Mouse (Mus musculus) hindbrain, embryonic 15.5 days (tissue): ENCODE measurements around the gene Slc7a3. TPM values are rescaled to one million over a fixed set of nuclear protein-coding genes. Genes with fewer than 3 reads are reported as not detected.
"Not testable (repeated sequence)": the region's sequence is repeated elsewhere in the genome, so short reads cannot be mapped to it uniquely, and the experiment has no call there.

Source experiments
- ATAC-seq: fragments of 200-750 bp; cut with Nextera tagmentation; 2 replicates; pipeline ENCODE4 v1.8.0; 2017; ENCODE audit warnings: low read depth, moderate number of reproducible peaks, moderate TSS enrichment; ENCODE audit not compliant: low FRiP score
- H3K27ac ChIP-seq: fragments of 300-500 bp; sonication (generic); replicated peaks from 2 replicates; pipeline ENCODE4 v1.5.1; 2015; ENCODE audit warnings: mild to moderate bottlenecking, inconsistent platforms
- H3K27me3 ChIP-seq: fragments of 300-500 bp; sonication (generic); 2 replicates; pipeline ENCODE4 v1.6.1; 2015; ENCODE audit warnings: control low read depth, inconsistent platforms
- H3K36me3 ChIP-seq: fragments of 300-500 bp; sonication (generic); 2 replicates; pipeline ENCODE4 v1.6.1; 2015; ENCODE audit warnings: control low read depth, inconsistent platforms
- H3K4me1 ChIP-seq: fragments of 300-500 bp; sonication (generic); replicated peaks from 2 replicates; pipeline ENCODE4 v1.6.1; 2015; ENCODE audit warnings: control low read depth, inconsistent platforms
- H3K4me2 ChIP-seq: fragments of 300-500 bp; sonication (generic); 2 replicates; pipeline ENCODE4 v1.6.1; 2015; ENCODE audit warnings: moderate library complexity, mild to moderate bottlenecking, inconsistent platforms
- H3K4me3 ChIP-seq: fragments of 300-500 bp; sonication (generic); 2 replicates; pipeline ENCODE4 v1.5.1; 2015; ENCODE audit warnings: mild to moderate bottlenecking, inconsistent platforms
- H3K9ac ChIP-seq: fragments of 300-500 bp; sonication (generic); 2 replicates; pipeline ENCODE4 v1.6.1; 2015; ENCODE audit warnings: inconsistent platforms
- H3K9me3 ChIP-seq: fragments of 300-500 bp; sonication (generic); 2 replicates; pipeline ENCODE4 v1.6.1; 2016; ENCODE audit warnings: control low read depth, inconsistent platforms
- WGBS: fragments of 180-500 bp; shearing (Covaris S2); methylation state at CpG from one replicate; pipeline ENCODE4 v1.1.7; 2015; 5-methylcytosine and 5-hydroxymethylcytosine counted together
- polyA plus RNA-seq: library from polyadenylated mRNA; unstranded; fragments of >200 nt; fragmentation: Nextera tagmentation; extraction: Ambion mirVana; gene quantifications from 2 replicates; pipeline ENCODE4 v1.2.1, GENCODE M21; 2015

Gene Slc7a3
- polyA plus RNA-seq = 6.6 and 7.1 TPM in 2 replicates

- Histone ChIP-seq H3K27me3 (no peaks in the 10 kb centered on the region), H3K9me3 (no peaks in the 10 kb centered on the region), H3K4me2 (peak within 1 kb of the TSS; percentile 69), H3K4me3 (peak within 1 kb of the TSS; percentile 36), H3K36me3 (no peaks in the 10 kb centered on the region), H3K27ac (no peak within 1 kb of the TSS), H3K9ac (no peak within 1 kb of the TSS), H3K4me1 (no peaks in the 10 kb centered on the region)
- ATAC-seq = no peak
- 32% methylated on average over 11 of the region's 11 CpGs for WGBS
Measured at GRCm38 (mm10) chrX:101085920-101086319, at the start of gene Slc7a3. Slc7a3 (minus strand) TSS chrX:101086020.

- WGBS = 35% methylated on average over 12 of the region's 12 CpGs
- Histone ChIP-seq H3K27ac (peak overlapping the region; percentile 55), H3K9me3 (no peaks in the 10 kb centered on the region), H3K4me3 (peak overlapping the region; percentile 16; the same call in 1 of the 2 replicates), H3K4me2 (peak overlapping the region; percentile 44), H3K27me3 (no peaks in the 10 kb centered on the region), H3K4me1 (no peaks in the 10 kb centered on the region), H3K9ac (no peak overlapping the region), H3K36me3 (no peaks in the 10 kb centered on the region)
- ATAC-seq = peak; percentile 65; the same call in 1 of the 2 replicates
Measured at GRCm38 (mm10) chrX:101131992-101132791, 46.4 kb upstream of the Slc7a3 start.

GRCm38 (mm10) chrX:101131001-101131400 lies 45.2 kb upstream of the Slc7a3 start:
- H3K4me3 ChIP-seq = no peak overlapping the region
- H3K9ac ChIP-seq = no peak overlapping the region
- no peaks in the 10 kb centered on the region for H3K27me3 ChIP-seq
- no peak overlapping the region for H3K27ac ChIP-seq
- no peaks in the 10 kb centered on the region for H3K36me3 ChIP-seq
- H3K4me1 ChIP-seq = no peaks in the 10 kb centered on the region
- WGBS = 26% methylated on average over 7 of the region's 7 CpGs
- no peak for ATAC-seq
- no peak overlapping the region for H3K4me2 ChIP-seq
- H3K9me3 ChIP-seq = no peaks in the 10 kb centered on the region

- Histone ChIP-seq H3K4me1 (no peaks in the 10 kb centered on the region), H3K4me2 (no peak overlapping the region), H3K9me3 (no peaks in the 10 kb centered on the region), H3K27ac (no peak overlapping the region), H3K27me3 (no peaks in the 10 kb centered on the region), H3K9ac (no peak overlapping the region), H3K4me3 (no peak overlapping the region), H3K36me3 (no peaks in the 10 kb centered on the region)
- no peak for ATAC-seq
- 86% methylated on average over 2 of the region's 2 CpGs for WGBS
Measured at GRCm38 (mm10) chrX:101128559-101128958, 42.7 kb upstream of the Slc7a3 start.

- H3K4me2 ChIP-seq = no peak overlapping the region
- H3K4me3 ChIP-seq = no peak overlapping the region
- ATAC-seq = no peak
- H3K36me3 ChIP-seq = no peaks in the 10 kb centered on the region
- H3K4me1 ChIP-seq = no peaks in the 10 kb centered on the region
- H3K27me3 ChIP-seq = no peaks in the 10 kb centered on the region
- no peaks in the 10 kb centered on the region for H3K9me3 ChIP-seq
- no peak overlapping the region for H3K9ac ChIP-seq
- WGBS = 50% methylated on average over 2 of the region's 2 CpGs
- H3K27ac ChIP-seq = no peak overlapping the region
Measured at GRCm38 (mm10) chrX:101126977-101127376, 41.2 kb upstream of the Slc7a3 start.

- H3K9ac ChIP-seq = no peak overlapping the region
- H3K27me3 ChIP-seq = no peaks in the 10 kb centered on the region
- no peak overlapping the region for H3K27ac ChIP-seq
- no peaks in the 10 kb centered on the region for H3K4me1 ChIP-seq
- no peak for ATAC-seq
- no peaks in the 10 kb centered on the region for H3K9me3 ChIP-seq
- H3K36me3 ChIP-seq = no peaks in the 10 kb centered on the region
- H3K4me3 ChIP-seq = no peak overlapping the region
- WGBS = 77% methylated on average over 7 of the region's 7 CpGs
- H3K4me2 ChIP-seq = no peak overlapping the region
Measured at GRCm38 (mm10) chrX:101126474-101126955, 40.7 kb upstream of the Slc7a3 start.

- Histone ChIP-seq H3K4me3 (no peak overlapping the region), H3K4me2 (no peak overlapping the region), H3K9me3 (no peaks in the 10 kb centered on the region), H3K36me3 (no peaks in the 10 kb centered on the region), H3K4me1 (no peaks in the 10 kb centered on the region), H3K9ac (no peak overlapping the region), H3K27me3 (no peaks in the 10 kb centered on the region), H3K27ac (no peak overlapping the region)
- ATAC-seq = no peak
- 57% methylated on average over 1 of the region's 1 CpGs for WGBS
Measured at GRCm38 (mm10) chrX:101120546-101120945, 34.7 kb upstream of the Slc7a3 start.

- H3K4me2 ChIP-seq = peak overlapping the region; percentile 69
- not testable (repeated sequence) for H3K27me3 ChIP-seq, H3K4me1 ChIP-seq, H3K36me3 ChIP-seq, H3K9ac ChIP-seq, H3K9me3 ChIP-seq, H3K27ac ChIP-seq
- 18% methylated on average over 5 of the region's 9 CpGs for WGBS
- peak overlapping the region; percentile 36 for H3K4me3 ChIP-seq
- ATAC-seq = peak; percentile 71; the same call in 1 of the 2 replicates
Measured at GRCm38 (mm10) chrX:101085211-101085610, 609 bp downstream of the Slc7a3 start.

- H3K9ac ChIP-seq = no peak overlapping the region
- peak overlapping the region; percentile 69 for H3K4me2 ChIP-seq
- H3K4me3 ChIP-seq = no peak overlapping the region
- WGBS = 58% methylated on average over 2 of the region's 2 CpGs
- H3K27ac ChIP-seq = no peak overlapping the region
- H3K27me3 ChIP-seq = no peaks in the 10 kb centered on the region
- no peak for ATAC-seq
- no peaks in the 10 kb centered on the region for H3K36me3 ChIP-seq
- no peaks in the 10 kb centered on the region for H3K9me3 ChIP-seq
- H3K4me1 ChIP-seq = no peaks in the 10 kb centered on the region
Measured at GRCm38 (mm10) chrX:101084192-101084591, 1.6 kb downstream of the Slc7a3 start.

- H3K36me3 ChIP-seq = no peaks in the 10 kb centered on the region
- no peak overlapping the region for H3K4me2 ChIP-seq
- no peak overlapping the region for H3K27ac ChIP-seq
- no peak overlapping the region for H3K4me3 ChIP-seq
- H3K9ac ChIP-seq = no peak overlapping the region
- no peaks in the 10 kb centered on the region for H3K9me3 ChIP-seq
- H3K27me3 ChIP-seq = no peaks in the 10 kb centered on the region
- ATAC-seq = no peak
- 77% methylated on average over 1 of the region's 1 CpGs for WGBS
- H3K4me1 ChIP-seq = no peaks in the 10 kb centered on the region
Measured at GRCm38 (mm10) chrX:101065245-101065644, 20.6 kb downstream of the Slc7a3 start.

GRCm38 (mm10) chrX:101063503-101063902 lies 22.3 kb downstream of the Slc7a3 start:
- H3K4me1 ChIP-seq = no peaks in the 10 kb centered on the region
- WGBS = 67% methylated on average over 2 of the region's 2 CpGs

GRCm38 (mm10) chrX:101059541-101059940 lies 26.3 kb downstream of the Slc7a3 start, which contains the start of gene Tex11:
Tex11 (minus strand) TSS chrX:101059667.
- WGBS = 90% methylated on average over 31 of the region's 31 CpGs

More at GRCm38 (mm10) chrX:101063503-101063902, 22.3 kb downstream of the Slc7a3 start:
- H3K4me3 ChIP-seq = no peak overlapping the region
- no peaks in the 10 kb centered on the region for H3K27me3 ChIP-seq
- no peaks in the 10 kb centered on the region for H3K36me3 ChIP-seq
- no peaks in the 10 kb centered on the region for H3K9me3 ChIP-seq
- no peak for ATAC-seq
- H3K27ac ChIP-seq = no peak overlapping the region
- no peak overlapping the region for H3K4me2 ChIP-seq
- H3K9ac ChIP-seq = no peak overlapping the region

More at GRCm38 (mm10) chrX:101059541-101059940, 26.3 kb downstream of the Slc7a3 start, which contains the start of gene Tex11:
- no peaks in the 10 kb centered on the region for H3K9me3 ChIP-seq
- no peak within 1 kb of the TSS for H3K4me3 ChIP-seq
- H3K9ac ChIP-seq = no peak within 1 kb of the TSS
- H3K36me3 ChIP-seq = no peaks in the 10 kb centered on the region
- H3K27me3 ChIP-seq = no peaks in the 10 kb centered on the region
- ATAC-seq = no peak
- H3K27ac ChIP-seq = no peak within 1 kb of the TSS
- no peaks in the 10 kb centered on the region for H3K4me1 ChIP-seq
- H3K4me2 ChIP-seq = no peak within 1 kb of the TSS
